Mouse (Mus musculus) heart, adult 2 months (tissue): Measurements from ENCODE around the gene Stard3. TPM values are rescaled to one million over a fixed set of nuclear protein-coding genes. Genes with fewer than 3 reads are reported as not detected.

Experiments used
- DNase-seq, 2 experiments: peaks; one replicate each; pipeline ENCODE4 v3.0.0; 2021
- H3K27ac ChIP-seq: fragments of 200-600 bp; 2 replicates; pipeline ENCODE4 v1.8.1; 2022
- H3K27me3 ChIP-seq: fragments of 200-500 bp; 2 replicates; pipeline ENCODE4 v1.6.1; 2012; ENCODE audit warnings: mild to moderate bottlenecking, low read length, inconsistent platforms, mixed read lengths; ENCODE audit not compliant: control insufficient read depth, insufficient read depth
- H3K36me3 ChIP-seq: fragments of 200-500 bp; 2 replicates; pipeline ENCODE4 v1.6.1; 2012; ENCODE audit warnings: low read length, inconsistent platforms; ENCODE audit not compliant: control insufficient read depth, insufficient read depth
- H3K4me1 ChIP-seq: fragments of 200-500 bp; 2 replicates; pipeline ENCODE4 v1.6.1; 2011; ENCODE audit warnings: low read length; ENCODE audit not compliant: control insufficient read depth, insufficient read depth
- H3K4me3 ChIP-seq: fragments of 200-600 bp; 2 replicates; pipeline ENCODE4 v1.8.1; 2022
- H3K79me2 ChIP-seq: fragments of 200-500 bp; replicated peaks from 2 replicates; pipeline ENCODE4 v1.6.1; 2012; ENCODE audit warnings: mild to moderate bottlenecking, inconsistent platforms, low read length, moderate library complexity, mixed read lengths; ENCODE audit not compliant: control insufficient read depth, insufficient read depth
- H3K9ac ChIP-seq: fragments of 200-500 bp; 2 replicates; pipeline ENCODE4 v1.6.1; 2012; ENCODE audit warnings: low read depth, mild to moderate bottlenecking, control low read depth, inconsistent platforms, low read length, mixed read lengths
- CTCF ChIP-seq: fragments of 200-600 bp; IDR thresholded peaks from 2 replicates; pipeline ENCODE4 v1.8.1; 2022; ENCODE audit warnings: antibody characterized with exemption, mild to moderate bottlenecking, moderate library complexity
- EP300 ChIP-seq: fragments of 200-500 bp; IDR thresholded peaks from 2 replicates; pipeline ENCODE4 v1.6.1; 2011; ENCODE audit warnings: low read depth, low read length, control low read depth; ENCODE audit not compliant: insufficient read depth
- POLR2A ChIP-seq: fragments of 200-500 bp; IDR thresholded peaks from 2 replicates; pipeline ENCODE4 v1.6.1; 2011; ENCODE audit warnings: mild to moderate bottlenecking, low read depth, low read length, control low read depth; ENCODE audit not compliant: insufficient read depth
- WGBS: fragments of 180-500 bp; shearing (Covaris S2); methylation state at CpG from one replicate; pipeline ENCODE4 v1.1.7; 2018; 5-methylcytosine and 5-hydroxymethylcytosine counted together
- intact Hi-C: fragments of 180-260 bp; cut with DNase I; formaldehyde crosslinking; loops from one replicate; pipeline ENCODE4 v1.15.1; 2025
- polyA plus RNA-seq: library from polyadenylated mRNA; depleted of rRNA; stranded (reverse); fragments of >200 nt; gene quantifications from 2 replicates; pipeline ENCODE4 v1.2.3, GENCODE M21; 2012
- total RNA-seq, 2 experiments: library from RNA; stranded (reverse); gene quantifications; 2 replicates each; pipeline ENCODE4 v1.2.3; 2021

The Stard3 gene
- total and polyA plus RNA-seq, 3 experiments: 19.0 to 58.3 (median 24.3) TPM

GRCm38 (mm10) chr11:98330745-98331204 is 27.4 kb upstream of the Stard3 start:
- intact Hi-C loops: no loop called here
- H3K27me3 ChIP-seq: peaks cover 38% of the 10 kb centered on the region
- no peak for TF ChIP-seq CTCF
- TF ChIP-seq POLR2A: no peak
- no peak for TF ChIP-seq EP300

GRCm38 (mm10) chr11:98331401-98331800 is 26.8 kb upstream of the Stard3 start:
- Histone ChIP-seq H3K27ac (no peak overlapping the region), H3K79me2 (no peaks in the 10 kb centered on the region), H3K4me1 (no peaks in the 10 kb centered on the region), H3K9ac (no peak overlapping the region), H3K27me3 (peaks cover 38% of the 10 kb centered on the region), H3K4me3 (no peak overlapping the region), H3K36me3 (no peaks in the 10 kb centered on the region)
- DNase-seq: no peak
- WGBS: 64% methylated on average over 1 of the region's 1 CpGs
- intact Hi-C loops: no loop called here
- no peak for TF ChIP-seq POLR2A
- TF ChIP-seq CTCF: no peak
- no peak for TF ChIP-seq EP300

More at GRCm38 (mm10) chr11:98330745-98331204, 27.4 kb upstream of the Stard3 start:
- Histone ChIP-seq H3K27ac (no peak overlapping the region), H3K36me3 (no peaks in the 10 kb centered on the region), H3K9ac (no peak overlapping the region), H3K4me3 (no peak overlapping the region), H3K4me1 (no peaks in the 10 kb centered on the region), H3K79me2 (no peaks in the 10 kb centered on the region)
- WGBS: 64% methylated on average over 2 of the region's 2 CpGs
- DNase-seq: no peak

GRCm38 (mm10) chr11:98332186-98332585 is 26.0 kb upstream of the Stard3 start:
- no peaks in the 10 kb centered on the region for H3K79me2 ChIP-seq
- DNase-seq: no peak
- H3K27me3 ChIP-seq: peaks cover 33% of the 10 kb centered on the region
- H3K27ac ChIP-seq: no peak overlapping the region
- no peaks in the 10 kb centered on the region for H3K36me3 ChIP-seq
- TF ChIP-seq POLR2A (no peak), EP300 (no peak), CTCF (no peak)
- H3K9ac ChIP-seq: no peak overlapping the region
- no peak overlapping the region for H3K4me3 ChIP-seq
- WGBS: 82% methylated on average over 3 of the region's 3 CpGs
- intact Hi-C loops: no loop called here
- no peaks in the 10 kb centered on the region for H3K4me1 ChIP-seq

GRCm38 (mm10) chr11:98332841-98333240 is 25.3 kb upstream of the Stard3 start:
- no peak for DNase-seq
- TF ChIP-seq EP300: no peak
- no peak for TF ChIP-seq POLR2A
- WGBS: 77% methylated on average over 4 of the region's 4 CpGs
- Histone ChIP-seq H3K9ac (no peak overlapping the region), H3K36me3 (no peaks in the 10 kb centered on the region), H3K79me2 (no peaks in the 10 kb centered on the region), H3K27me3 (peaks cover 27% of the 10 kb centered on the region), H3K4me1 (no peaks in the 10 kb centered on the region), H3K27ac (no peak overlapping the region), H3K4me3 (no peak overlapping the region)
- intact Hi-C loops: no loop called here

GRCm38 (mm10) chr11:98333263-98333696 is 24.9 kb upstream of the Stard3 start:
- H3K4me3 ChIP-seq: no peak overlapping the region
- no peaks in the 10 kb centered on the region for H3K36me3 ChIP-seq
- H3K27ac ChIP-seq: no peak overlapping the region
- H3K27me3 ChIP-seq: peaks cover 22% of the 10 kb centered on the region
- no peak overlapping the region for H3K9ac ChIP-seq
- H3K4me1 ChIP-seq: no peaks in the 10 kb centered on the region
- intact Hi-C loops: no loop called here
- H3K79me2 ChIP-seq: no peaks in the 10 kb centered on the region
- 73% methylated on average over 10 of the region's 10 CpGs for WGBS
- DNase-seq: no peak
- TF ChIP-seq POLR2A: no peak
- no peak for TF ChIP-seq CTCF

- Histone ChIP-seq H3K4me3 (no peak overlapping the region), H3K36me3 (no peaks in the 10 kb centered on the region), H3K27ac (no peak overlapping the region), H3K4me1 (no peaks in the 10 kb centered on the region), H3K9ac (no peak overlapping the region), H3K27me3 (peaks cover 15% of the 10 kb centered on the region), H3K79me2 (no peaks in the 10 kb centered on the region)
- intact Hi-C loops: no loop called here
- no peak for TF ChIP-seq POLR2A
- no peak for DNase-seq
- 5% methylated on average over 33 of the region's 41 CpGs for WGBS
These were observed 24.0 kb upstream of the Stard3 start for GRCm38 (mm10) chr11:98333981-98334741.
